Mouse (Mus musculus): ENCODE data around the gene Mrgprb2.

DNA sequence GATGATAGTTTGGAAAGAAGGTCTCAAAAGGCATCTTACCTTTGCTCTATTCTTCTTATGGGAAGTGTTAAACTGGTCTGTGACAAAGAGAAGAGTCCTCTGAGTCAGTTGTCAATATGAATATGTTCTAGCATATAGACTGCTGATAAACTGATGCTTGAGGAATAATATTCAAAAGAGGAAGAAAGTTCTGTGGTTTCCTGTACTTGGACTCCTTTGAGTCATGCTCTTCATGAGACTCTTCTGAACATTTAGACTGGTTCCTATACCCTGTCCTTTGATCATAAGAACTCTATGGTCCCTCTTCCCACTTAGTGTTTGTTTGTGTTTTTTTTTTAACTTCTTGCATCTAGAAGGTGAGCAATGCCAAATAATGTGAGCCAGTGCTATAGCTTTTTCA is at the start of gene Mrgprb2:
- TF ChIP-seq EP300 (optimal IDR thresholded peaks at IDR 0.05), result no peak
- no peak for TF ChIP-seq CTCF (IDR thresholded peaks at IDR 0.05; ENCODE audit: low read depth)

All from stomach, postnatal 0 days (tissue).